Mouse (Mus musculus) heart, postnatal 0 days (tissue): ENCODE results near the gene Ccser1. TPM values are rescaled to one million over a fixed set of nuclear protein-coding genes. Genes with fewer than 3 reads are reported as not detected.

Experiments
- ATAC-seq: fragments of 200-750 bp; cut with Nextera tagmentation; 2 replicates; pipeline ENCODE4 v1.8.0; 2017; ENCODE audit warnings: low read depth, moderate number of reproducible peaks, moderate library complexity; ENCODE audit not compliant: insufficient read depth
- DNase-seq: peaks from one replicate; pipeline ENCODE4 v3.0.0-alpha.2; 2016; ENCODE audit warnings: low spot score
- H3K27ac ChIP-seq: fragments of 300-500 bp; sonication (generic); 2 replicates; pipeline ENCODE4 v1.5.1; 2014; ENCODE audit warnings: low read depth, mild to moderate bottlenecking
- H3K27me3 ChIP-seq: fragments of 300-500 bp; sonication (generic); 2 replicates; pipeline ENCODE4 v1.6.1; 2014; ENCODE audit warnings: low read length, mixed read lengths; ENCODE audit not compliant: control insufficient read depth, insufficient read depth
- H3K36me3 ChIP-seq: fragments of 300-500 bp; sonication (generic); replicated peaks from 2 replicates; pipeline ENCODE4 v1.6.1; 2014; ENCODE audit warnings: low read length, mixed read lengths; ENCODE audit not compliant: control insufficient read depth, insufficient read depth
- H3K4me1 ChIP-seq: fragments of 300-500 bp; sonication (generic); 2 replicates; pipeline ENCODE4 v1.6.1; 2014; ENCODE audit warnings: antibody characterized with exemption; ENCODE audit not compliant: control insufficient read depth, insufficient read depth
- H3K4me2 ChIP-seq: fragments of 300-500 bp; sonication (generic); 2 replicates; pipeline ENCODE4 v1.6.1; 2014; ENCODE audit warnings: low read depth, mild to moderate bottlenecking, low read length, moderate library complexity
- H3K4me3 ChIP-seq: fragments of 300-500 bp; sonication (generic); 2 replicates; pipeline ENCODE4 v1.5.1; 2014; ENCODE audit warnings: low read depth, low read length
- H3K9ac ChIP-seq: fragments of 300-500 bp; sonication (generic); replicated peaks from 2 replicates; pipeline ENCODE4 v1.6.1; 2014; ENCODE audit warnings: low read depth, low read length, mixed read lengths
- H3K9me3 ChIP-seq: fragments of 300-500 bp; sonication (generic); replicated peaks from 2 replicates; pipeline ENCODE4 v1.6.1; 2016; ENCODE audit warnings: low read length; ENCODE audit not compliant: control insufficient read depth
- CTCF ChIP-seq: IDR thresholded peaks from 2 replicates; pipeline ENCODE4 v1.5.1; 2016; ENCODE audit warnings: antibody characterized with exemption, control low read depth, low read depth
- EP300 ChIP-seq: IDR thresholded peaks from 2 replicates; pipeline ENCODE4 v1.6.1; 2016; ENCODE audit warnings: antibody characterized with exemption, low read depth
- WGBS: fragments of 180-500 bp; shearing (Covaris S2); extraction: QIAGEN DNeasy Blood & Tissue Kit; methylation state at CpG from one replicate; pipeline ENCODE4 v1.1.7; 2014; 5-methylcytosine and 5-hydroxymethylcytosine counted together
- polyA plus RNA-seq: library from polyadenylated mRNA; unstranded; fragments of >200 nt; fragmentation: Nextera tagmentation; extraction: Ambion mirVana; gene quantifications from 2 replicates; pipeline ENCODE4 v1.2.1, GENCODE M21; 2015
- total RNA-seq: library from RNA; depleted of rRNA; stranded (reverse); fragments of >200 nt; gene quantifications from 2 replicates; pipeline ENCODE4 v1.2.3, GENCODE M21; 2014; ENCODE audit warnings: low replicate concordance

The Ccser1 gene
- total and polyA plus RNA-seq, 2 experiments from 2014 or later, result 0.34 to 1.4 TPM

DNA sequence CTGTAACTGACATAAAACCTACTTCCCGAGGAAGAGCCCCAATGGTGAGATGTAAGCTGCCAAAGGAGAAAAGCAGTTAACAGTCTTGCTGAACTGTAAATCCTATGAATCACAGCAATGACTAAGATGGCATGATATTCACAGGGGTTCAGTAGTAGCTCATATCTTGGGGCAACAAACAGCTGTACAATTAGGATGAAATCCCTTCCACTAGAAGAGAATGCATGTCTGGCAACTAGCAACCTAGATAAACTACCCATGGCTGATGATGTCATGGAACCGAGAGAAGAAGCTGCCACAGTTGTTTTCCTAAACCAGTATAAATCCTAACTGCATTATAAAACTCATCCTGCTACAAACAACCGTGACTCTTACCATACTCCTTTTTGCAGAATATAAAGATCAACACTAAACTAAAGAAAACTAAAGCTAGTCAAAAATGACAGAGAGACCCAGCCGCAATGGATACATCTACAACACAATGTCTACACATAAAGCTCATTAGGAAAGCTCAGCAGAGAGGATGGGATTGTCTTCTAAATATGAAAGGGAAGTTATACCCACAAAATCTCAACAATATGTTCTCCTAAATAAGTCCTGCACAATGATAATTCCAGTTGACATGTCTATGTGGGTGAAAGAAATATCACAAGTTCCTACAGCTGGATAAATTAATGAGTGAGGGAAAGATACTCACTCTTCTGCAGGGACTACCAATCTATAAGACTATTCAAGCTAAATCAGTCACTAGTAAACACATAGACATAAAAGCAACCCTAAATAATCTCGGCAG is 550.2 kb downstream of the Ccser1 start:
- 78% methylated on average over 5 of the region's 5 CpGs for WGBS
- no peak for DNase-seq
- no peaks in the 10 kb centered on the region for H3K4me1 ChIP-seq
- no peak for ATAC-seq
- no peaks in the 10 kb centered on the region for H3K9me3 ChIP-seq
- H3K36me3 ChIP-seq, result no peaks in the 10 kb centered on the region
- no peak overlapping the region for H3K27ac ChIP-seq
- TF ChIP-seq CTCF, result no peak
- no peak for TF ChIP-seq EP300
- H3K9ac ChIP-seq, result no peak overlapping the region
- H3K4me3 ChIP-seq, result no peak overlapping the region
- H3K4me2 ChIP-seq, result no peak overlapping the region
- H3K27me3 ChIP-seq, result no peaks in the 10 kb centered on the region

DNA sequence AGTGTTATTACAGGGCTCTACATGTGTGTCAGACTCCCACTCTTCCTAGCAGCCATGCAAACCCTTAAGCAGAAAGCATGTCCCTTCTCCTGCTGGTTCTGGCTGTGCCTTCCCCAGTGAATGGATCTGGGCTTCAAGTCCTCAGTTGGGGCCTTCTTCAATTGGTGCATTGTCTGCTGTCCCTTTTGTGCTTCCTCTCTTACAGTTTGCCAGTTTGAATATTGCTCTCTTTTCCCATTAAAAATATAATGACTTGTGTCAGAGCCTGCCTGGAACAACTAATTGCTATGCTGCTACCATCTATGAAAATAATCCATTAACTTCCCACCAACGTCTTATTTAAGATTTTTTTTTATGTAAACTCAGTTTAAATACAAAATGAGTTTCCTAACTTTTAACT is 566.2 kb downstream of the Ccser1 start:
- DNase-seq, result no peak
- Histone ChIP-seq H3K4me2 (no peak overlapping the region), H3K27ac (no peak overlapping the region), H3K9ac (no peak overlapping the region), H3K4me3 (no peak overlapping the region), H3K36me3 (no peaks in the 10 kb centered on the region), H3K27me3 (no peaks in the 10 kb centered on the region), H3K4me1 (no peaks in the 10 kb centered on the region), H3K9me3 (no peaks in the 10 kb centered on the region)
- TF ChIP-seq CTCF, result no peak
- TF ChIP-seq EP300, result no peak
- ATAC-seq, result no peak
- WGBS, result 76% methylated on average over 1 of the region's 1 CpGs

DNA sequence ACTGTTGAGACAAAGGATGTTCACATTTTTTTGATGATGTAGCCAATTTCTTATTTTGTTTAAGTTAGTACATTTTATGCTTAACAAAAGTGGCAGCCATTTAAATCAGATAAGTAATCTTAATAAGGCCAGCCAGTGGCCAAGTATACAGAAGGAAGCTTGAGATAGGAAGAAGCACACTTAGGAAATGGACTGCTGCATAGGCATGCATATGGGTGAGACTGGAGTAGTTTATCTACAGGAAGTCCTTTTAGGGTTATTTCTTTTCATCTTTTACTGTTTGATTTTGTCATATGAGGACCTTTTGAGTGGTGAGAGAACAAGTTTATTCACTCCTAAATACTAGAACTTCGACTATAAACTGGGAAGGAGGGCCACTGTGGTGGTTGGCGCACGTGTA is 582.0 kb downstream of the Ccser1 start:
- no peak for DNase-seq
- Histone ChIP-seq H3K27ac (no peak overlapping the region), H3K4me1 (no peaks in the 10 kb centered on the region; the same call in 1 of the 2 replicates), H3K9me3 (no peaks in the 10 kb centered on the region), H3K9ac (no peak overlapping the region), H3K4me3 (no peak overlapping the region), H3K36me3 (no peaks in the 10 kb centered on the region), H3K27me3 (no peaks in the 10 kb centered on the region), H3K4me2 (no peak overlapping the region)
- 96% methylated on average over 3 of the region's 3 CpGs for WGBS
- TF ChIP-seq CTCF, result no peak
- no peak for TF ChIP-seq EP300
- no peak for ATAC-seq

DNA sequence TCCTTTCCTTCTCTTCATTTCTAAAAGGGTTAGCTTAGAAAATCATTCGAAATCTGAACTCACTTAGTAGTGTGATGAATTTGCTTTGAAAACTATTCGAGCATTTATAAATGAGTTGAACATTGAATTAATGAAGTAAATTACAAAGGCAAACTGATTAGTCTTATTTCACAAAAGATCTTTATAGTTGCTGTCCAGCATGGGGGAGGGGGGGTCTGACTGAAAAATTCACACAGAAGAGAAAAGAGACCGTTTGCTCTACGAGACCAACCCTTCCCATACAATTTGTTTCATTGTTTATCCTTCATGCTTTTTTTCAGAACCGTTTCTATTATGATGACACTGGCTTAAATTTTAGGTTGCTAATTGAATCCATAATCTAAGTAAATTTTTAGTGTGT is 583.3 kb downstream of the Ccser1 start:
- H3K9me3 ChIP-seq, result no peaks in the 10 kb centered on the region
- no peak for TF ChIP-seq EP300
- TF ChIP-seq CTCF, result no peak
- H3K4me3 ChIP-seq, result no peak overlapping the region
- H3K4me2 ChIP-seq, result no peak overlapping the region
- ATAC-seq (no peak), DNase-seq (no peak)
- H3K9ac ChIP-seq, result no peak overlapping the region
- no peaks in the 10 kb centered on the region for H3K36me3 ChIP-seq
- no peaks in the 10 kb centered on the region for H3K27me3 ChIP-seq
- no peaks in the 10 kb centered on the region; the same call in 1 of the 2 replicates for H3K4me1 ChIP-seq
- H3K27ac ChIP-seq, result no peak overlapping the region
- 85% methylated on average over 5 of the region's 5 CpGs for WGBS

DNA sequence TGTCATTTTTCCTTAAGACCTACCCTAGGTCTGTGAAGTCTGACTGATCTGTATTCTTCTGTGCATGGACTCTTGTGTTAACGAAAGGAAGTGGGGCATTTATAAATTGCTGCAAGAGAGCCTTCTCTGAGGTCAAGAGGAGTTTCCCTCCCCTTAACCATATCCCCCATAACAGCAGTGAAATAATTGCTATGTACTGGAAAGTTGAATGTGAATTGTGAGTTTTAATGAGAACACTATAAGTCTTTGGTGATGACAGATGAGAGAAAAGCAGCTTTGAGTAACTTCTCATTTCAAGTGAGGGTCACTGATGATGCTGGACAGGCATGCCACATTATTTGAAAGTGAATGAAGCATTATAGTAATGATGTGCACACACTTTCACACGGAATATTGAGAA is 585.7 kb downstream of the Ccser1 start:
- H3K9me3 ChIP-seq, result no peaks in the 10 kb centered on the region
- no peaks in the 10 kb centered on the region for H3K36me3 ChIP-seq

DNA sequence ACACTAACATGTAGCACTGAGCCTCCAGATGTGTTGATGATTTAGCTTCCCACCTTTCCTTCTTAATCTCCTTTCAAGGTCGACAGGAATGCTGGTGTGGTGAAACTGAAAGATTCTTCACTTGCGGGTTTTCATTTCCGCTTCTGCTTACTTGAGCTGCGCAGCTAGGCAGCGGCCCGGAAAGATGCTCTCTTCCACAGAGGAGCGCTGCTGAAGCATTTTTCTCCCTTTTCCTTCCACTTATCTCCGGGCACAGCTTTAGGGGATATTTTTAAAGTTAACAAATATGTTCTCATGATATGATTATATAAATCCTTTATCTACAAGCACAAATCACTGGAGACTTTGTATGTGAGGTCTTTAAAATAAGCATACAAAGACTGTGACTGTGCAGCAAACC is 587.0 kb downstream of the Ccser1 start:
- Histone ChIP-seq H3K9ac (no peak overlapping the region), H3K36me3 (no peaks in the 10 kb centered on the region), H3K4me1 (no peaks in the 10 kb centered on the region; the same call in 1 of the 2 replicates), H3K9me3 (no peaks in the 10 kb centered on the region), H3K4me2 (no peak overlapping the region), H3K27ac (no peak overlapping the region), H3K4me3 (no peak overlapping the region), H3K27me3 (no peaks in the 10 kb centered on the region)
- WGBS, result 57% methylated on average over 8 of the region's 8 CpGs
- DNase-seq (no peak), ATAC-seq (no peak)
- TF ChIP-seq CTCF (no peak), EP300 (no peak)

More for the DNA sequence above, 585.7 kb downstream of the Ccser1 start:
- TF ChIP-seq CTCF, result no peak
- TF ChIP-seq EP300, result no peak
- no peak overlapping the region for H3K9ac ChIP-seq
- no peaks in the 10 kb centered on the region for H3K27me3 ChIP-seq
- DNase-seq (no peak), ATAC-seq (no peak)
- no peak overlapping the region for H3K4me3 ChIP-seq
- no peak overlapping the region for H3K4me2 ChIP-seq
- 78% methylated on average over 2 of the region's 2 CpGs for WGBS
- no peak overlapping the region for H3K27ac ChIP-seq
- H3K4me1 ChIP-seq, result no peaks in the 10 kb centered on the region; the same call in 1 of the 2 replicates
